10 mouse cellular contexts compared by ENCODE assay signal in genomic region chr9:117089409-117090147, GRCm38 (mm10).
A peak's percentile ranks its signal among the peaks of the same experiment; 100 is the strongest.
DNase-seq lines count a peak whose midpoint lies in the region; ATAC-seq lines count a peak whose summit lies in the region.
"Had no signal": no experiment of that assay in that cellular context is flagged by ENCODE, and none has a peak within 500 bp of the region (broad histone marks: within the 10 kb centered on the region; RNA-seq: fewer than 3 reads in every experiment).

No protein-coding gene starts in this region.

- H3K4me1 ChIP-seq in forebrain, embryonic 16.5 days (replicated peaks; ENCODE audit: control insufficient read depth, insufficient read depth, low read length) = peaks cover 6% of the 10 kb centered on the region; the same call in 1 of the 2 replicates
- H3K4me1 ChIP-seq in forebrain, embryonic 10.5 days = no peaks in the 10 kb centered on the region
- H3K4me1 ChIP-seq in midbrain, embryonic 14.5 days (ENCODE audit: control insufficient read depth, insufficient read depth, low read length) = no peaks in the 10 kb centered on the region
- no peaks in the 10 kb centered on the region for H3K4me1 ChIP-seq in midbrain, embryonic 13.5 days (replicated peaks)
- H3K4me1 ChIP-seq: heart, embryonic 13.5 days had no signal

- H3K27ac ChIP-seq in forebrain, embryonic 16.5 days (ENCODE audit: low read length) = no peak overlapping the region
- H3K27ac ChIP-seq in forebrain, embryonic 10.5 days = no peak overlapping the region
- H3K27ac ChIP-seq in midbrain, embryonic 14.5 days (replicated peaks; ENCODE audit: low read depth, low read length) = no peak overlapping the region
- no peak overlapping the region for H3K27ac ChIP-seq in midbrain, embryonic 13.5 days
- H3K27ac ChIP-seq: heart, embryonic 13.5 days had no signal

- H3K4me3 ChIP-seq in forebrain, embryonic 16.5 days (replicated peaks; ENCODE audit: low read length) = no peak overlapping the region
- no peak overlapping the region for H3K4me3 ChIP-seq in forebrain, embryonic 10.5 days
- no peak overlapping the region for H3K4me3 ChIP-seq in midbrain, embryonic 14.5 days (replicated peaks; ENCODE audit: low read depth, low read length)
- H3K4me3 ChIP-seq in midbrain, embryonic 13.5 days (replicated peaks) = no peak overlapping the region
- H3K4me3 ChIP-seq: heart, embryonic 13.5 days had no signal

- no peak overlapping the region for H3K9ac ChIP-seq in forebrain, embryonic 16.5 days (replicated peaks; ENCODE audit: low read depth, low read length)
- no peak overlapping the region for H3K9ac ChIP-seq in midbrain, embryonic 14.5 days (replicated peaks; ENCODE audit: low read length)
- H3K9ac ChIP-seq in midbrain, embryonic 13.5 days (replicated peaks) = no peak overlapping the region
- H3K9ac ChIP-seq: heart, embryonic 13.5 days had no signal

- DNase-seq in forebrain, embryonic 10.5 days (ENCODE audit: extremely low spot score, low spot score) = no peak
- DNase-seq in midbrain, embryonic 14.5 days = peak; percentile 46
- peak; percentile 90 for DNase-seq in cerebellum, adult 11-12 months
- peak; percentile 56 for DNase-seq in kidney, postnatal 10 days
- no peak for DNase-seq in thymus, postnatal 10 days (ENCODE audit: low spot score in 2 of 2)
- DNase-seq in thymus, postnatal 36 days = no peak
- DNase-seq: retina, postnatal 1 day had no signal

- H3K4me2 ChIP-seq in forebrain, embryonic 16.5 days (ENCODE audit: low read length) = no peak overlapping the region
- H3K4me2 ChIP-seq in midbrain, embryonic 14.5 days (ENCODE audit: low read length) = no peak overlapping the region
- H3K4me2 ChIP-seq in midbrain, embryonic 13.5 days (replicated peaks) = no peak overlapping the region
- H3K4me2 ChIP-seq: heart, embryonic 13.5 days had no signal

- 68% methylated on average over 12 of the region's 12 CpGs for WGBS in forebrain, embryonic 16.5 days
- WGBS in forebrain, embryonic 10.5 days = 96% methylated on average over 12 of the region's 12 CpGs
- 92% methylated on average over 12 of the region's 12 CpGs for WGBS in midbrain, embryonic 14.5 days
- WGBS in midbrain, embryonic 13.5 days = 92% methylated on average over 12 of the region's 12 CpGs

- no peaks in the 10 kb centered on the region for H3K36me3 ChIP-seq in forebrain, embryonic 16.5 days (ENCODE audit: control insufficient read depth, insufficient read depth)
- H3K36me3 ChIP-seq in forebrain, embryonic 10.5 days (replicated peaks) = no peaks in the 10 kb centered on the region
- H3K36me3 ChIP-seq in midbrain, embryonic 14.5 days (ENCODE audit: control insufficient read depth, insufficient read depth, low read length) = no peaks in the 10 kb centered on the region
- no peaks in the 10 kb centered on the region for H3K36me3 ChIP-seq in midbrain, embryonic 13.5 days

- no peaks in the 10 kb centered on the region for H3K27me3 ChIP-seq in forebrain, embryonic 16.5 days (replicated peaks; ENCODE audit: control insufficient read depth, insufficient read depth, low read length)
- no peaks in the 10 kb centered on the region for H3K27me3 ChIP-seq in forebrain, embryonic 10.5 days (ENCODE audit: poor library complexity, severe bottlenecking)
- no peaks in the 10 kb centered on the region for H3K27me3 ChIP-seq in midbrain, embryonic 14.5 days (ENCODE audit: control insufficient read depth, insufficient read depth, low read length)
- H3K27me3 ChIP-seq in midbrain, embryonic 13.5 days = no peaks in the 10 kb centered on the region
- H3K27me3 ChIP-seq: heart, embryonic 13.5 days had no signal

- H3K9me3 ChIP-seq in forebrain, embryonic 16.5 days (ENCODE audit: control insufficient read depth, low read length) = no peaks in the 10 kb centered on the region
- no peaks in the 10 kb centered on the region for H3K9me3 ChIP-seq in forebrain, embryonic 10.5 days
- H3K9me3 ChIP-seq in midbrain, embryonic 14.5 days (ENCODE audit: control insufficient read depth, low read length) = no peaks in the 10 kb centered on the region
- H3K9me3 ChIP-seq in midbrain, embryonic 13.5 days = no peaks in the 10 kb centered on the region
- H3K9me3 ChIP-seq: heart, embryonic 13.5 days had no signal

- peak; percentile 66 for ATAC-seq in forebrain, embryonic 16.5 days
- ATAC-seq in midbrain, embryonic 14.5 days (ENCODE audit: low FRiP score, low TSS enrichment) = no peak
- no peak for ATAC-seq in midbrain, embryonic 13.5 days

Comparison
In these comparisons a context has a peak if more than half of its experiments do, and no peak if none do; other contexts are left out.
1. DNase-seq: peak in midbrain, embryonic 14.5 days (single experiment), cerebellum, adult 11-12 months (single experiment) and kidney, postnatal 10 days (single experiment); none in forebrain, embryonic 10.5 days (single experiment), thymus, postnatal 10 days (0 of 2) and thymus, postnatal 36 days (0 of 2).